Mouse (Mus musculus) hindbrain, embryonic 16.5 days (tissue): Measurements from ENCODE around the gene Pi4k2b. TPM values are rescaled to one million over a fixed set of nuclear protein-coding genes. Genes with fewer than 3 reads are reported as not detected.

ENCODE experiments used
- ATAC-seq: fragments of 200-750 bp; cut with Nextera tagmentation; 2 replicates; pipeline ENCODE4 v1.8.0; 2017; ENCODE audit warnings: moderate TSS enrichment, moderate library complexity
- H3K27ac ChIP-seq: fragments of 300-500 bp; sonication (generic); 2 replicates; pipeline ENCODE4 v1.5.1; 2014; ENCODE audit warnings: low read depth, mild to moderate bottlenecking, control low read depth, low read length, moderate library complexity
- H3K27me3 ChIP-seq: fragments of 300-500 bp; sonication (generic); replicated peaks from 2 replicates; pipeline ENCODE4 v1.6.1; 2014; ENCODE audit warnings: low read length; ENCODE audit not compliant: control insufficient read depth, insufficient read depth
- H3K36me3 ChIP-seq: fragments of 300-500 bp; sonication (generic); 2 replicates; pipeline ENCODE4 v1.6.1; 2014; ENCODE audit warnings: mild to moderate bottlenecking, low read length, moderate library complexity, mixed read lengths; ENCODE audit not compliant: control insufficient read depth, insufficient read depth
- H3K4me1 ChIP-seq: fragments of 300-500 bp; sonication (generic); 2 replicates; pipeline ENCODE4 v1.6.1; 2014; ENCODE audit warnings: low read depth, low read length; ENCODE audit not compliant: control insufficient read depth, insufficient read depth
- H3K4me2 ChIP-seq: fragments of 300-500 bp; sonication (generic); 2 replicates; pipeline ENCODE4 v1.6.1; 2014; ENCODE audit warnings: mild to moderate bottlenecking, low read length, control low read depth, moderate library complexity
- H3K4me3 ChIP-seq: fragments of 300-500 bp; sonication (generic); 2 replicates; pipeline ENCODE4 v1.5.1; 2014; ENCODE audit warnings: mild to moderate bottlenecking, low read length, control low read depth, moderate library complexity
- H3K9ac ChIP-seq: fragments of 300-500 bp; sonication (generic); 2 replicates; pipeline ENCODE4 v1.6.1; 2014; ENCODE audit warnings: low read depth, mild to moderate bottlenecking, control low read depth, low read length, moderate library complexity
- H3K9me3 ChIP-seq: fragments of 300-500 bp; sonication (generic); 2 replicates; pipeline ENCODE4 v1.6.1; 2014; ENCODE audit warnings: mild to moderate bottlenecking, low read length, moderate library complexity; ENCODE audit not compliant: control insufficient read depth
- WGBS: fragments of 180-500 bp; shearing (Covaris S2); extraction: QIAGEN DNeasy Blood & Tissue Kit; methylation state at CpG from one replicate; pipeline ENCODE4 v1.1.7; 2014; 5-methylcytosine and 5-hydroxymethylcytosine counted together
- polyA plus RNA-seq: library from polyadenylated mRNA; unstranded; fragments of >200 nt; fragmentation: Nextera tagmentation; extraction: Ambion mirVana; gene quantifications from 2 replicates; pipeline ENCODE4 v1.2.1, GENCODE M21; 2015

Pi4k2b gene
- polyA plus RNA-seq, 1 experiment from 2014 or later: 3.6 TPM

- WGBS: 79% methylated on average over 3 of the region's 3 CpGs
- H3K27ac ChIP-seq: no peak overlapping the region
- no peak for ATAC-seq
- H3K4me3 ChIP-seq: no peak overlapping the region
- H3K9me3 ChIP-seq: no peaks in the 10 kb centered on the region
- H3K27me3 ChIP-seq: no peaks in the 10 kb centered on the region
- H3K9ac ChIP-seq: no peak overlapping the region
- H3K4me1 ChIP-seq: no peaks in the 10 kb centered on the region
- no peaks in the 10 kb centered on the region for H3K36me3 ChIP-seq
- H3K4me2 ChIP-seq: no peak overlapping the region
Observed at GRCm38 (mm10) chr5:52736046-52736445, 5.3 kb upstream of the Pi4k2b start.

- Histone ChIP-seq H3K36me3 (no peaks in the 10 kb centered on the region), H3K27me3 (no peaks in the 10 kb centered on the region), H3K4me1 (peaks cover 5% of the 10 kb centered on the region), H3K9ac (peak overlapping the region; percentile 78), H3K4me3 (peak overlapping the region; percentile 64), H3K9me3 (no peaks in the 10 kb centered on the region), H3K4me2 (peak overlapping the region; percentile 89), H3K27ac (no peak overlapping the region)
- 4% methylated on average over 17 of the region's 17 CpGs for whole genome bisulfite sequencing
- peak; percentile 46; the same call in 1 of the 2 replicates for ATAC-seq
Observed at GRCm38 (mm10) chr5:52742112-52742813, 889 bp downstream of the Pi4k2b start.

- 63% methylated on average over 4 of the region's 4 CpGs for WGBS
- no peak for ATAC-seq
- Histone ChIP-seq H3K4me3 (no peak overlapping the region), H3K4me1 (peaks cover 5% of the 10 kb centered on the region), H3K27me3 (no peaks in the 10 kb centered on the region), H3K9ac (no peak overlapping the region), H3K36me3 (no peaks in the 10 kb centered on the region), H3K9me3 (no peaks in the 10 kb centered on the region), H3K27ac (no peak overlapping the region), H3K4me2 (peak overlapping the region; percentile 21; the same call in 1 of the 2 replicates)
Observed at GRCm38 (mm10) chr5:52743231-52743630, 1.9 kb downstream of the Pi4k2b start.

- Histone ChIP-seq H3K9ac (no peak overlapping the region), H3K27ac (no peak overlapping the region), H3K4me1 (peaks cover 5% of the 10 kb centered on the region), H3K36me3 (no peaks in the 10 kb centered on the region), H3K9me3 (no peaks in the 10 kb centered on the region), H3K4me3 (no peak overlapping the region), H3K4me2 (no peak overlapping the region), H3K27me3 (no peaks in the 10 kb centered on the region)
- no peak for ATAC-seq
Observed at GRCm38 (mm10) chr5:52746920-52747319, 5.5 kb downstream of the Pi4k2b start.

- no peak for ATAC-seq
- Histone ChIP-seq H3K4me1 (no peaks in the 10 kb centered on the region), H3K9me3 (no peaks in the 10 kb centered on the region), H3K27ac (no peak overlapping the region), H3K4me2 (no peak overlapping the region), H3K27me3 (no peaks in the 10 kb centered on the region), H3K9ac (no peak overlapping the region), H3K36me3 (no peaks in the 10 kb centered on the region), H3K4me3 (no peak overlapping the region)
- 87% methylated on average over 5 of the region's 5 CpGs for WGBS
Observed at GRCm38 (mm10) chr5:52748732-52749131, 7.4 kb downstream of the Pi4k2b start.

GRCm38 (mm10) chr5:52753146-52753545 lies 11.8 kb downstream of the Pi4k2b start:
- Histone ChIP-seq H3K9me3 (no peaks in the 10 kb centered on the region), H3K27me3 (no peaks in the 10 kb centered on the region), H3K36me3 (no peaks in the 10 kb centered on the region), H3K9ac (no peak overlapping the region), H3K4me1 (no peaks in the 10 kb centered on the region), H3K4me2 (no peak overlapping the region), H3K27ac (no peak overlapping the region), H3K4me3 (no peak overlapping the region)
- no peak for ATAC-seq
- 87% methylated on average over 9 of the region's 9 CpGs for WGBS

- Histone ChIP-seq H3K9me3 (no peaks in the 10 kb centered on the region), H3K27ac (no peak overlapping the region), H3K4me2 (no peak overlapping the region), H3K9ac (no peak overlapping the region), H3K27me3 (no peaks in the 10 kb centered on the region), H3K36me3 (no peaks in the 10 kb centered on the region), H3K4me3 (no peak overlapping the region), H3K4me1 (no peaks in the 10 kb centered on the region)
- no peak for ATAC-seq
Observed at GRCm38 (mm10) chr5:52754196-52754595, 12.8 kb downstream of the Pi4k2b start.

GRCm38 (mm10) chr5:52755337-52755736 lies 14.0 kb downstream of the Pi4k2b start:
- no peaks in the 10 kb centered on the region for H3K27me3 ChIP-seq
- ATAC-seq: no peak
- no peak overlapping the region for H3K4me3 ChIP-seq
- H3K27ac ChIP-seq: no peak overlapping the region
- no peaks in the 10 kb centered on the region for H3K9me3 ChIP-seq
- no peak overlapping the region for H3K4me2 ChIP-seq
- no peaks in the 10 kb centered on the region for H3K4me1 ChIP-seq
- no peak overlapping the region for H3K9ac ChIP-seq
- no peaks in the 10 kb centered on the region for H3K36me3 ChIP-seq
- WGBS: 93% methylated on average over 3 of the region's 3 CpGs

GRCm38 (mm10) chr5:52755989-52756388 lies 14.6 kb downstream of the Pi4k2b start:
- Histone ChIP-seq H3K4me1 (no peaks in the 10 kb centered on the region), H3K36me3 (no peaks in the 10 kb centered on the region), H3K27me3 (no peaks in the 10 kb centered on the region), H3K4me3 (no peak overlapping the region), H3K9me3 (no peaks in the 10 kb centered on the region), H3K27ac (no peak overlapping the region), H3K9ac (no peak overlapping the region), H3K4me2 (no peak overlapping the region)
- WGBS: 94% methylated on average over 6 of the region's 6 CpGs
- ATAC-seq: no peak
